Mouse (Mus musculus) kidney, adult 2 months (tissue): ENCODE measurements around the gene Hormad1. TPM values are rescaled to one million over a fixed set of nuclear protein-coding genes. Genes with fewer than 3 reads are reported as not detected.
"Not testable (repeated sequence)": the region's sequence is repeated elsewhere in the genome, so short reads cannot be mapped to it uniquely, and the experiment has no call there.

Source experiments
- DNase-seq: peaks from one replicate; pipeline ENCODE4 v3.0.0; 2021
- H3K27ac ChIP-seq: fragments of 200-500 bp; 2 replicates; pipeline ENCODE4 v1.5.1; 2012; ENCODE audit warnings: low read depth, low read length, control low read depth, inconsistent platforms; ENCODE audit not compliant: insufficient read depth
- H3K27me3 ChIP-seq: fragments of 200-500 bp; replicated peaks from 2 replicates; pipeline ENCODE4 v1.6.1; 2012; ENCODE audit warnings: mild to moderate bottlenecking, moderate library complexity, low read length, inconsistent platforms; ENCODE audit not compliant: control insufficient read depth, insufficient read depth
- H3K36me3 ChIP-seq: fragments of 200-500 bp; 2 replicates; pipeline ENCODE4 v1.6.1; 2012; ENCODE audit warnings: mild to moderate bottlenecking, moderate library complexity, low read length, inconsistent platforms; ENCODE audit not compliant: control insufficient read depth, insufficient read depth
- H3K4me1 ChIP-seq: fragments of 200-500 bp; 2 replicates; pipeline ENCODE4 v1.6.1; 2011; ENCODE audit warnings: low read length; ENCODE audit not compliant: control insufficient read depth, insufficient read depth
- H3K4me3 ChIP-seq: fragments of 200-500 bp; 2 replicates; pipeline ENCODE4 v1.5.1; 2011; ENCODE audit warnings: mild to moderate bottlenecking, low read depth, low read length, control low read depth; ENCODE audit not compliant: insufficient read depth
- CTCF ChIP-seq: fragments of 200-500 bp; conservative IDR thresholded peaks from 2 replicates; pipeline ENCODE4 v1.5.1; 2011; ENCODE audit warnings: low read depth, mild to moderate bottlenecking, control low read depth, low read length, moderate library complexity, mixed read lengths; ENCODE audit not compliant: insufficient read depth, insufficient read length
- POLR2A ChIP-seq: fragments of 200-500 bp; IDR thresholded peaks from one replicate; pipeline ENCODE4 v1.6.1; 2011; ENCODE audit warnings: low read depth, low read length, control low read depth
- whole genome bisulfite sequencing: fragments of 180-500 bp; shearing (Covaris S2); methylation state at CpG from one replicate; pipeline ENCODE4 v1.1.7; 2018; 5-methylcytosine and 5-hydroxymethylcytosine counted together
- polyA plus RNA-seq: library from polyadenylated mRNA; depleted of rRNA; stranded (reverse); fragments of >200 nt; gene quantifications from 2 replicates; pipeline ENCODE4 v1.2.3, GENCODE M21; 2012

Hormad1 gene
- polyA plus RNA-seq, 1 experiment = not detected

DNA sequence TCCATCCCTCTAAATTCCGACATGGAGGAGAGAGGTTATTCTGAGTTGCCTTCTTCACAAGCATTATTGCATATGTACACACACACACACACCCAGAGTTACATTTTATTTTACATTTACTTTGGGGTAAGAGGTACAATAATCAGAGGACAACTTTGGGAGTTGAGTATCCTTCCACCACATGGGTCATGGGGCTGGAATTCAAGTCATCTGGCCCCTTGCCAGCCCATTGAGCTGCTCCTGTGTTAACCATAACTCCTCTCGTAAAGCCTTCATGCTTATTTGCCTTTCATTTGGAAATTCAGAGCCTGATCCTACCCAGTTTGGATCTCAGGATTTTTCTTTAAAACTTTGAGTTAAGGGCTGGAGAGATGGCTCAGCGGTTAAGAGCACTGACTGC, 46.6 kb downstream of the Hormad1 start:
- Histone ChIP-seq H3K36me3 (no peaks in the 10 kb centered on the region; the same call in 1 of the 2 replicates), H3K27ac (no peak overlapping the region), H3K4me1 (0 out of 2 replicates have a peak, but pooled peaks cover under 1% of the 10 kb centered on the region), H3K27me3 (no peaks in the 10 kb centered on the region), H3K4me3 (no peak overlapping the region)
- peak; percentile 43 for DNase-seq
- 63% methylated on average over 3 of the region's 3 CpGs for WGBS
- TF ChIP-seq CTCF (no peak), POLR2A (no peak)

DNA sequence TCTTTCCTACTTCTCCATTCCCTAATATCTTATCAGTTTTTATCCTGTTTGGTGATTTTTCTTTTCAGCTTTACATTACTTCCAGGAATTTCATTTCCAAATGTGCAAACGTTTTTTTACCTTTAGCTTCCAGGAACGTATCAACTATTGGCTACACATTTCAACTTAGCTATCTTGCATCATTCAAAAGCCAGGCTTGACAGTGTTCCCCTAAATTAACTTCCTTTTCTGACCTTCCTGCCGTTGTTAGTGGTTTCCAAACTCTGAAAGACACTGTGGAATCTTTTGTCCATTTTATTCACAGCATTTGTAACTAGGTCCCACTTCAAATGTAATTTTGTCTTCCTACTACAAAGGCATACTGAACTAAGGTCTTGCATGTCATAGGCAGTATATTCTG, 49.7 kb downstream of the Hormad1 start:
- H3K27ac ChIP-seq = no peak overlapping the region
- 73% methylated on average over 3 of the region's 3 CpGs for WGBS
- H3K4me1 ChIP-seq = no peaks in the 10 kb centered on the region
- no peak overlapping the region for H3K4me3 ChIP-seq
- TF ChIP-seq POLR2A = no peak
- no peak for TF ChIP-seq CTCF
- no peak for DNase-seq
- no peaks in the 10 kb centered on the region for H3K27me3 ChIP-seq
- no peaks in the 10 kb centered on the region; the same call in 1 of the 2 replicates for H3K36me3 ChIP-seq

DNA sequence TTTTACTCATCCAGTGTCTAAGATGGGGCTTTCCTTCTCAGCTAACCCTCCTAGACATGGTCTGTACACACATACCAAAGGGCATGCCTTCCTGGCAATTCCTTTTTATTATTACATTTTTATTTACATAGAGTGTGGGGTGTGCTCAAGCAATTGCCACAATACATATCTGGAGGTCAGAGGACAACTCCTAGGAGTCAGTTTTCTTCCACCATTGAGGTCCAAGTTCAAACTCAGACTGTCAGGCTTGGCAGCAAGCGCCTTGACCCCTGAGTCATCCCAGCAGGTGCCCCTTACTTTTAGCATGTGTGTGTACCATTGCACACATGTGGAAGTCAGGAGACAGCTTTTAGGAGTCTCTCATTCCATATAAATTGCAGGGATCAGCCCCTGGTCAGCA, 54.5 kb downstream of the Hormad1 start:
- Histone ChIP-seq H3K4me3 (no peak overlapping the region), H3K27ac (no peak overlapping the region), H3K36me3 (peaks cover 6% of the 10 kb centered on the region), H3K4me1 (no peaks in the 10 kb centered on the region), H3K27me3 (no peaks in the 10 kb centered on the region)
- WGBS = 97% methylated on average over 1 of the region's 1 CpGs
- no peak for DNase-seq
- TF ChIP-seq CTCF (no peak), POLR2A (no peak)

- WGBS = 67% methylated on average over 1 of the region's 1 CpGs
- Histone ChIP-seq H3K27ac (no peak overlapping the region), H3K4me1 (no peaks in the 10 kb centered on the region), H3K36me3 (peaks cover 6% of the 10 kb centered on the region), H3K4me3 (no peak overlapping the region), H3K27me3 (no peaks in the 10 kb centered on the region)
- TF ChIP-seq POLR2A (no peak), CTCF (no peak)
- DNase-seq = no peak
Measured at GRCm38 (mm10) chr3:95618511-95618910, 59.0 kb downstream of the Hormad1 start.

DNA sequence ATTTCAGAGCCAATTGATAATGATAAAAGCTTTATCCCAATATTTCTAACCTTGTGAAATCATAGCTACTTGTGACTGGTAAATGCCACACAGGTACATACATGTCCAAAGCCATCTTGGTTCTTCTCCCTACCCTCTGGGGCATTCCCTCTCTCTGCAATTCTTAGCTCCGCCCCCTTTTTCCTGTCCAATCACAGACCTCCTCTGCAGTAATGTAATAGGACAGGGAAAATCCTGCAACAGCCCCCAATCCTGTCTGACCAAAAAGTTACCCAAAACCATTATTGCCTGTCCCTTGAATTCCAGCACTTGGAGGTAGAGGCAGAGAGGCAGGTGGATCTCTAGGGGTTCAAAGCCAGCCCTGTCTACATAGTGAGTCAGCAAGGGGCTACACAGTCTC, 61.8 kb downstream of the Hormad1 start:
- no peak overlapping the region for H3K27ac ChIP-seq
- H3K36me3 ChIP-seq = peaks cover 5% of the 10 kb centered on the region
- H3K4me3 ChIP-seq = no peak overlapping the region
- no peak for TF ChIP-seq CTCF
- no peak for TF ChIP-seq POLR2A
- DNase-seq = no peak
- peaks cover 3% of the 10 kb centered on the region; the same call in 1 of the 2 replicates for H3K4me1 ChIP-seq
- 86% methylated on average over 1 of the region's 1 CpGs for WGBS
- no peaks in the 10 kb centered on the region for H3K27me3 ChIP-seq

- 95% methylated on average over 20 of the region's 20 CpGs for WGBS
- not testable (repeated sequence) for H3K4me1 ChIP-seq, H3K27ac ChIP-seq, H3K36me3 ChIP-seq, DNase-seq, H3K27me3 ChIP-seq, H3K4me3 ChIP-seq
Measured at GRCm38 (mm10) chr3:95622421-95622820, 62.9 kb downstream of the Hormad1 start.

- no peak overlapping the region for H3K4me3 ChIP-seq
- H3K4me1 ChIP-seq = peaks cover 3% of the 10 kb centered on the region; the same call in 1 of the 2 replicates
- H3K27ac ChIP-seq = no peak overlapping the region
- no peaks in the 10 kb centered on the region for H3K27me3 ChIP-seq
- DNase-seq = no peak
- WGBS = 68% methylated on average over 2 of the region's 2 CpGs
- H3K36me3 ChIP-seq = peaks cover 4% of the 10 kb centered on the region
- TF ChIP-seq CTCF (no peak), POLR2A (no peak)
Measured at GRCm38 (mm10) chr3:95623551-95623950, 64.1 kb downstream of the Hormad1 start.

- not testable (repeated sequence) for H3K4me3 ChIP-seq, H3K4me1 ChIP-seq, H3K27ac ChIP-seq, H3K36me3 ChIP-seq, H3K27me3 ChIP-seq, DNase-seq
- WGBS = 65% methylated on average over 5 of the region's 5 CpGs
Measured at GRCm38 (mm10) chr3:95623991-95624515, 64.6 kb downstream of the Hormad1 start.
